14 mouse cellular contexts compared by ENCODE assay signal in the genomic region with DNA sequence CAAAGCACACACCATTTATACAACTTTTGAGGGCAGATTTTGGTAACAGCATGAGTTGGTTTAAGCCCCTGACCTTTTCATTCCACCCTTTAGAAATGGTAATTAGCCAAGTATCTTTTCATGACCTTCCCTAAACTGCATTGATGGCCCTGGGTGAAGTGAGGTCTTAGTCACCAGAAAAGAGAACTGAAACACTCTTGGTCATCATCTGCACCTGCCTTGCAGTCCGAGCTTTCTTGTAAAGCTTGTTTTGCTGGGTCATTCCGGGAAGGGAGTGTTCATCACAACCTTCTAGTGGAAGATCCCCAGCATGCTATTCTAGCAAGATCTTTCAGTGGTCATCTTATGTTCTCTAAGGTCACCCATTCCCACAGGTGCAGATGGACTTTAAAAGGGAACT.
"Had no signal": no experiment of that assay in that cellular context is flagged by ENCODE, and none has a peak within 500 bp of the region (broad histone marks: within the 10 kb centered on the region; RNA-seq: fewer than 3 reads in every experiment).

No protein-coding gene starts in this region.

- ATAC-seq: lung, postnatal 0 days; midbrain, embryonic 15.5 days had no signal

- DNase-seq: liver, postnatal 0 days; lung, adult 2 months; lung, postnatal 4 days; right cerebral cortex, postnatal 14 days; spleen, adult 18-20 months; thymus, postnatal 14 days; thymus, postnatal 36 days had no signal

- H3K9me3 ChIP-seq: liver, embryonic 15.5 days; lung, embryonic 15.5 days; midbrain, embryonic 10.5 days; midbrain, embryonic 12.5 days; midbrain, embryonic 15.5 days; neural tube, embryonic 12.5 days had no signal

- H3K4me3 ChIP-seq: liver, embryonic 15.5 days; lung, embryonic 15.5 days; midbrain, embryonic 10.5 days; midbrain, embryonic 12.5 days; midbrain, embryonic 15.5 days; neural tube, embryonic 12.5 days had no signal

- H3K27me3 ChIP-seq: liver, embryonic 15.5 days; lung, embryonic 15.5 days; midbrain, embryonic 12.5 days; midbrain, embryonic 15.5 days; neural tube, embryonic 12.5 days had no signal

- H3K36me3 ChIP-seq: liver, embryonic 15.5 days; lung, embryonic 15.5 days; midbrain, embryonic 10.5 days; midbrain, embryonic 12.5 days; midbrain, embryonic 15.5 days; neural tube, embryonic 12.5 days had no signal

- H3K4me1 ChIP-seq: liver, embryonic 15.5 days; midbrain, embryonic 12.5 days; midbrain, embryonic 15.5 days; neural tube, embryonic 12.5 days had no signal

- H3K4me2 ChIP-seq: liver, embryonic 15.5 days; lung, embryonic 15.5 days; midbrain, embryonic 12.5 days; midbrain, embryonic 15.5 days; neural tube, embryonic 12.5 days had no signal

- H3K27ac ChIP-seq: liver, embryonic 15.5 days; lung, embryonic 15.5 days; midbrain, embryonic 10.5 days; midbrain, embryonic 12.5 days; midbrain, embryonic 15.5 days; neural tube, embryonic 12.5 days had no signal

- H3K9ac ChIP-seq: liver, embryonic 15.5 days; liver, postnatal 0 days; lung, embryonic 15.5 days; midbrain, embryonic 12.5 days; midbrain, embryonic 15.5 days; neural tube, embryonic 12.5 days had no signal
